Mouse (Mus musculus): ENCODE measurements around the gene Gm43720. TPM values are rescaled to one million over a fixed set of nuclear protein-coding genes. Genes with fewer than 3 reads are reported as not detected.
A peak's percentile ranks its signal among the peaks of the same experiment; 100 is the strongest.

Gm43720 gene
- polyA plus RNA-seq, 1 experiment from 2014 or later, result 0.05 TPM

DNA sequence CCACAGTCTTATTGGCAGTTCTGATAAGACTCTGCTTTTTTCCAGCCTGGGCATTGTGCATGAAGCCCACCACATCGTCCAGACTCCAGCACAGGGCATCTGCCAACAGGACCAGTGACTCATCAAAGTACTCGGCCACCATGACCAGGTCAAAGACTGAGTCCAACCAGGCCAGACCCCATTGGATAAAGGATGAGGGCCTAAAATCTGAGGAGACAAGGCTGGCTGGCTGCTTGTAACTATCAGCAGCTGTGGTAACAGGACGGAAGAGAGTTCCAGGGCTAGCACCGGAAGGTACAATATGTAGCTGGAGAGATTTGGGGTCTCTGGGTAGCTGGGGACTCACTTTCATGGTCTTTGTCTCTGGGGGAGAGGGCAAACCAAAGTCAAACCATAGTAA is 14.0 kb downstream of the Gm43720 start:
- Histone ChIP-seq H3K4me3 (ENCODE audit: low read depth, low read length) (no peak overlapping the region), H3K9me3 (ENCODE audit: control insufficient read depth, low read length) (no peaks in the 10 kb centered on the region), H3K9ac (ENCODE audit: low read depth, low read length) (no peak overlapping the region), H3K27ac (ENCODE audit: low read depth, low read length) (no peak overlapping the region), H3K4me2 (no peak overlapping the region), H3K4me1 (replicated peaks; ENCODE audit: control insufficient read depth, insufficient read depth, low read length) (peaks cover 25% of the 10 kb centered on the region), H3K27me3 (replicated peaks; ENCODE audit: control insufficient read depth, insufficient read depth, low read length) (peaks cover 6% of the 10 kb centered on the region), H3K36me3 (ENCODE audit: control insufficient read depth, insufficient read depth, low read length) (peaks cover 9% of the 10 kb centered on the region)
- no peak for ATAC-seq (replicated peaks; ENCODE audit: low FRiP score)
- WGBS, result 88% methylated on average over 4 of the region's 4 CpGs
- DNase-seq (ENCODE audit: low spot score), result no peak

DNA sequence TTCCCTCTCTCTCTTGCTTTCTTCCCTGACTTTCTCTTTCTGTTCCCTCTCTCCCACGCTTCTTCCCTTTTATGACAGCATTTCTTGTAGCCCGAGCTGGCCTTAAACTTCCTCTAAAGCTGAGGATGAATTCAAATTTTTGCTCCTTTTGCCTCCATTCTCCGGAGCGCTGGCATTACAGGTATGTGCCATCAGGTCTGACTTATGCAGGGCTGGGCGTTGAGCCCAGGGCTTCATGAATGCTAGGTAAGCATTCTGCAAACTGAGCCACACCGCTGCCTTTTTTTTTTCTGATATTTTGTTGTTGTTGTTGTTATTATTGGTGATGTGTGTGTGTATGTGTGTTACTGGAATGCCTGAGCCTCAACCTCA is 15.6 kb downstream of the Gm43720 start:
- H3K4me1 ChIP-seq (replicated peaks; ENCODE audit: control insufficient read depth, insufficient read depth, low read length), result peaks cover 40% of the 10 kb centered on the region
- no peaks in the 10 kb centered on the region for H3K9me3 ChIP-seq (ENCODE audit: control insufficient read depth, low read length)
- no peak for ATAC-seq (replicated peaks; ENCODE audit: low FRiP score)
- no peaks in the 10 kb centered on the region for H3K27me3 ChIP-seq (replicated peaks; ENCODE audit: control insufficient read depth, insufficient read depth, low read length)
- H3K9ac ChIP-seq (ENCODE audit: low read depth, low read length), result peak overlapping the region; percentile 97
- 16% methylated on average over 6 of the region's 6 CpGs for WGBS
- no peak for DNase-seq (ENCODE audit: low spot score)
- H3K4me3 ChIP-seq (ENCODE audit: low read depth, low read length), result peak overlapping the region; percentile 97
- H3K27ac ChIP-seq (ENCODE audit: low read depth, low read length), result no peak overlapping the region; the same call in 1 of the 2 replicates
- H3K36me3 ChIP-seq (ENCODE audit: control insufficient read depth, insufficient read depth, low read length), result peaks cover 18% of the 10 kb centered on the region
- H3K4me2 ChIP-seq, result peak overlapping the region; percentile 94

DNA sequence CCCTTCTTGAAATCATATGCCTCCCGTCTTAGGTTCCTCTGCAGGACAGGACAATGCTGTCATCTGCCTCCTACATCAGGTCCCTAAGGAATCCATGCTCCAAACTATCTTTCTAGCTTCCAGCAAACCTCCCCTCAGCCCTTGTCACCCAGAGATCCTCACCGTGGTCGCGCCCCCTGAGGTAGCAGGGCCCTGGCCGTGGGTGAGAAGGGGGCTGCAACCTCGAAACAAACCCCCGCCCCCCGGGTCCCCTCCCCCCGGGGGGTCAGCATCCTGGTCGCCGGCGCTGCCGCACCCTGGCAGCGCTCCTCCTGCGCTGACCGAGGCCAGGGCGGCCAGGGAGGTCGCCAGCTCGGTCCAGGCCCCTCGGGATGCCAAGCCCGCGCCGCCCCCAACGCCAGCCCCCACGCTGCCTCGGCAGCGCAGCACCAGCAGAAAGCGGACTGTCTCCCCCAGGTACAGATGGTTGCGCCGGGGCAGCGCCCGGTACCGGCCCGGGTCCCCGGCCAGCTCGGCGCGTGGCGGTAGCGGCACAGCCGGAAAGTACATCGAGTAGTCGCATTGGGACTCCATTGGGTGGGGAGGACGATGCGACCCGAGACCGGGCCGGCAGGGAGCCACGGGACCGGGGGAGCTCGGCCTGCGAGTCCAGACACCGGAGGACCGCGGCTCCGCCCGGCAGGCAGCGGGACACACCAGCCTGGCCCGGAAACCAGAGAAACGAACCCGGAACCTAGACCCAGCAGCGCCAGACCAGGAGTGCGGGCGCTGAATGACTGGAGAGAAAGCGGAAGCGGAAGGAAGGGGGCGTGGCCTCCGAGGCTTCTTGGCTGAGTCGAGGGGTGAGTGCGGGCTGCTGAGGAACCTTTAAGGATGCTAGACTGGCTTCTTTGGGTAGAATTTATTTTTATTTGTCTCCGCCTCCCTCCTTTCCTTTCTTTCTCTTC is 16.2 kb downstream of the Gm43720 start, which contains the start of gene BC037034:
Gene BC037034, minus strand, starts transcription at position 774 of the 947 bp plus-strand sequence.
- no peaks in the 10 kb centered on the region for H3K27me3 ChIP-seq (replicated peaks; ENCODE audit: control insufficient read depth, insufficient read depth, low read length)
- H3K27ac ChIP-seq (ENCODE audit: low read depth, low read length), result peak within 1 kb of the TSS; percentile 87
- DNase-seq (ENCODE audit: low spot score) (peak; percentile 88), ATAC-seq (replicated peaks; ENCODE audit: low FRiP score) (peak; percentile 81)
- no peaks in the 10 kb centered on the region for H3K9me3 ChIP-seq (ENCODE audit: control insufficient read depth, low read length)
- H3K9ac ChIP-seq (ENCODE audit: low read depth, low read length), result peak within 1 kb of the TSS; percentile 97
- WGBS, result 1% methylated on average over 70 of the region's 71 CpGs
- H3K4me3 ChIP-seq (ENCODE audit: low read depth, low read length), result peak within 1 kb of the TSS; percentile 97
- H3K36me3 ChIP-seq (ENCODE audit: control insufficient read depth, insufficient read depth, low read length), result peaks cover 21% of the 10 kb centered on the region
- peak within 1 kb of the TSS; percentile 94 for H3K4me2 ChIP-seq
- peaks cover 46% of the 10 kb centered on the region for H3K4me1 ChIP-seq (replicated peaks; ENCODE audit: control insufficient read depth, insufficient read depth, low read length)

GRCm38 (mm10) chr5:138262582-138263240 is 17.0 kb downstream of the Gm43720 start:
- H3K4me1 ChIP-seq (replicated peaks; ENCODE audit: control insufficient read depth, insufficient read depth, low read length), result peaks cover 50% of the 10 kb centered on the region
- H3K27ac ChIP-seq (ENCODE audit: low read depth, low read length), result peak overlapping the region; percentile 90; the same call in 1 of the 2 replicates
- peak overlapping the region; percentile 94 for H3K4me2 ChIP-seq
- no peak for DNase-seq (ENCODE audit: low spot score)
- H3K9ac ChIP-seq (ENCODE audit: low read depth, low read length), result peak overlapping the region; percentile 97
- peak overlapping the region; percentile 97 for H3K4me3 ChIP-seq (ENCODE audit: low read depth, low read length)
- ATAC-seq (replicated peaks; ENCODE audit: low FRiP score), result no peak
- 49% methylated on average over 18 of the region's 18 CpGs for WGBS
- H3K9me3 ChIP-seq (ENCODE audit: control insufficient read depth, low read length), result no peaks in the 10 kb centered on the region
- H3K27me3 ChIP-seq (replicated peaks; ENCODE audit: control insufficient read depth, insufficient read depth, low read length), result no peaks in the 10 kb centered on the region
- peaks cover 21% of the 10 kb centered on the region for H3K36me3 ChIP-seq (ENCODE audit: control insufficient read depth, insufficient read depth, low read length)

DNA sequence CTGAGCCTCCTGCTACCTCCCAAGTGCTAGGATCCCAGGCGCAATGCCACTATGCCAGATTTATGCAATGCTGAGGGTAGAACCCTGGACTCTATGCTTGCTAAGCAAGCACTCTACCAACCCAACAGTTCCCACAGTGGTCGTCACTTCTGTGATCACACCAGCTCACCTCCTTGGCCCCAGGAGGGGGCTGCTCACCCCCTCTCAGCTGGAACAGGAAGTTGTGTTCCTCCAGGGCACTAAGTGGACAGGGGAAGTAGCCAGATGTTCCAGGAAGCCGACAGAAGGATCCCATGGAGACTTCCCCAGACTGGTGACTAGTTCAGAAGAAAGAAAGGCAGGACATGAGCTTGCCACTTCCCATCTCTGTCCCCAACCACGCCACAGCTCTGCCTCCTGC is 17.8 kb downstream of the Gm43720 start:
- peak overlapping the region; percentile 90 for H3K27ac ChIP-seq (ENCODE audit: low read depth, low read length)
- no peaks in the 10 kb centered on the region for H3K27me3 ChIP-seq (replicated peaks; ENCODE audit: control insufficient read depth, insufficient read depth, low read length)
- peaks cover 21% of the 10 kb centered on the region for H3K36me3 ChIP-seq (ENCODE audit: control insufficient read depth, insufficient read depth, low read length)
- no peak for DNase-seq (ENCODE audit: low spot score)
- peak overlapping the region; percentile 97 for H3K9ac ChIP-seq (ENCODE audit: low read depth, low read length)
- peak overlapping the region; percentile 94 for H3K4me2 ChIP-seq
- peaks cover 54% of the 10 kb centered on the region for H3K4me1 ChIP-seq (replicated peaks; ENCODE audit: control insufficient read depth, insufficient read depth, low read length)
- no peak for ATAC-seq (replicated peaks; ENCODE audit: low FRiP score)
- H3K4me3 ChIP-seq (ENCODE audit: low read depth, low read length), result peak overlapping the region; percentile 97
- 58% methylated on average over 4 of the region's 4 CpGs for WGBS
- no peaks in the 10 kb centered on the region for H3K9me3 ChIP-seq (ENCODE audit: control insufficient read depth, low read length)

DNA sequence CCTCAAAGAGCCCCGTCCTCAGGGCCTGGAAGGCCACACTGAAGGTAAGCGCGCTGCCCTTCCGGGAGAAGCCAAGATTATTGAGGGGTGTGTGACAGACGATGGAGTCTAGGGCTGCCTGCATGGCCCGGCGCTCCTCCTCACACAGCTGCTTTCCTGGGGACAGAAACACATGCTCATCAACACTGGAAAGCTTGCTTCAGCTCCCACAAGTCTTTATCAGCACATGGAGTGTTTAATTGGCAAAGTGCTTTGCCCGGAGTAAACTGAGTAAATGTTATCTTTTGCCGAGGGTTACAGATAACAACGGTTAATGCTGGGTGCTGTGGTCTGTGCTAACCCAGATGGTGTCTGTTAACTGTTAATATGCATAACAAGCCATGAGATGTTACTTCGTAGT is 18.9 kb downstream of the Gm43720 start:
- ATAC-seq (replicated peaks; ENCODE audit: low FRiP score), result peak; percentile 60
- peak overlapping the region; percentile 97 for H3K4me3 ChIP-seq (ENCODE audit: low read depth, low read length)
- no peaks in the 10 kb centered on the region for H3K9me3 ChIP-seq (ENCODE audit: control insufficient read depth, low read length)
- peak overlapping the region; percentile 90 for H3K27ac ChIP-seq (ENCODE audit: low read depth, low read length)
- 49% methylated on average over 11 of the region's 11 CpGs for WGBS
- peaks cover 60% of the 10 kb centered on the region for H3K4me1 ChIP-seq (replicated peaks; ENCODE audit: control insufficient read depth, insufficient read depth, low read length)
- peaks cover 21% of the 10 kb centered on the region for H3K36me3 ChIP-seq (ENCODE audit: control insufficient read depth, insufficient read depth, low read length)
- H3K27me3 ChIP-seq (replicated peaks; ENCODE audit: control insufficient read depth, insufficient read depth, low read length), result no peaks in the 10 kb centered on the region
- peak overlapping the region; percentile 94 for H3K4me2 ChIP-seq
- no peak for DNase-seq (ENCODE audit: low spot score)
- H3K9ac ChIP-seq (ENCODE audit: low read depth, low read length), result peak overlapping the region; percentile 64

- H3K4me3 ChIP-seq (ENCODE audit: low read depth, low read length), result peak overlapping the region; percentile 97
- no peaks in the 10 kb centered on the region for H3K9me3 ChIP-seq (ENCODE audit: control insufficient read depth, low read length)
- ATAC-seq (replicated peaks; ENCODE audit: low FRiP score) (0 out of 2 replicates have a peak, but pooled peaks have one; percentile 4), DNase-seq (ENCODE audit: low spot score) (no peak)
- H3K27me3 ChIP-seq (replicated peaks; ENCODE audit: control insufficient read depth, insufficient read depth, low read length), result no peaks in the 10 kb centered on the region
- peak overlapping the region; percentile 90 for H3K27ac ChIP-seq (ENCODE audit: low read depth, low read length)
- H3K9ac ChIP-seq (ENCODE audit: low read depth, low read length), result peak overlapping the region; percentile 64
- peak overlapping the region; percentile 94 for H3K4me2 ChIP-seq
- peaks cover 21% of the 10 kb centered on the region for H3K36me3 ChIP-seq (ENCODE audit: control insufficient read depth, insufficient read depth, low read length)
- WGBS, result 43% methylated on average over 10 of the region's 10 CpGs
- peaks cover 60% of the 10 kb centered on the region for H3K4me1 ChIP-seq (replicated peaks; ENCODE audit: control insufficient read depth, insufficient read depth, low read length)
These were observed 19.7 kb downstream of the Gm43720 start for GRCm38 (mm10) chr5:138260051-138260450.

- H3K36me3 ChIP-seq (ENCODE audit: control insufficient read depth, insufficient read depth, low read length), result peaks cover 21% of the 10 kb centered on the region
- H3K4me2 ChIP-seq, result no peak overlapping the region
- 72% methylated on average over 7 of the region's 7 CpGs for WGBS
- no peaks in the 10 kb centered on the region for H3K27me3 ChIP-seq (replicated peaks; ENCODE audit: control insufficient read depth, insufficient read depth, low read length)
- ATAC-seq (replicated peaks; ENCODE audit: low FRiP score) (no peak), DNase-seq (ENCODE audit: low spot score) (no peak)
- H3K27ac ChIP-seq (ENCODE audit: low read depth, low read length), result no peak overlapping the region; the same call in 1 of the 2 replicates
- 0 out of 2 replicates have a peak overlapping the region, but pooled peaks have one; percentile 26 for H3K9ac ChIP-seq (ENCODE audit: low read depth, low read length)
- peaks cover 59% of the 10 kb centered on the region for H3K4me1 ChIP-seq (replicated peaks; ENCODE audit: control insufficient read depth, insufficient read depth, low read length)
- no peak overlapping the region for H3K4me3 ChIP-seq (ENCODE audit: low read depth, low read length)
- no peaks in the 10 kb centered on the region for H3K9me3 ChIP-seq (ENCODE audit: control insufficient read depth, low read length)
These were observed 20.8 kb downstream of the Gm43720 start for GRCm38 (mm10) chr5:138258993-138259392.
